Mouse (Mus musculus) ES-E14 (cell line): ENCODE measurements at regions not wholly inside any gene's neighbourhood (a gene's known extent, or its start where the extent isn't known, plus 50 kb on each side); places are given as distances from the start of the nearest gene placed in this dataset.

Experiments
- CHD2 ChIP-seq: IDR thresholded peaks from 2 replicates; pipeline ENCODE4 v1.6.1; 2014; ENCODE audit warnings: mild to moderate bottlenecking, low read depth, low read length, inconsistent platforms
- HCFC1 ChIP-seq: IDR thresholded peaks from 2 replicates; pipeline ENCODE4 v1.6.1; 2012; ENCODE audit warnings: low read length, inconsistent platforms, borderline replicate concordance; ENCODE audit not compliant: insufficient read depth
- MAFK ChIP-seq: IDR thresholded peaks from 2 replicates; pipeline ENCODE4 v1.6.1; 2014; ENCODE audit warnings: mild to moderate bottlenecking, low read depth, low read length, inconsistent platforms; ENCODE audit not compliant: insufficient read depth
- ZC3H11A ChIP-seq: IDR thresholded peaks from 2 replicates; pipeline ENCODE4 v1.6.1; 2012; ENCODE audit warnings: low read depth, mild to moderate bottlenecking, inconsistent platforms, low read length, borderline replicate concordance
- ZNF384 ChIP-seq: IDR thresholded peaks from 2 replicates; pipeline ENCODE4 v1.6.1; 2012; ENCODE audit warnings: low read depth, low read length, inconsistent platforms

- TF ChIP-seq ZC3H11A (no peak), HCFC1 (no peak), MAFK (no peak), ZNF384 (no peak), CHD2 (no peak)
Observed at GRCm38 (mm10) chr11:112197620-112198268, 584.3 kb upstream of the Sox9 start.
